Comparison of ENCODE assay signal across 15 mouse cellular contexts in the genomic region with DNA sequence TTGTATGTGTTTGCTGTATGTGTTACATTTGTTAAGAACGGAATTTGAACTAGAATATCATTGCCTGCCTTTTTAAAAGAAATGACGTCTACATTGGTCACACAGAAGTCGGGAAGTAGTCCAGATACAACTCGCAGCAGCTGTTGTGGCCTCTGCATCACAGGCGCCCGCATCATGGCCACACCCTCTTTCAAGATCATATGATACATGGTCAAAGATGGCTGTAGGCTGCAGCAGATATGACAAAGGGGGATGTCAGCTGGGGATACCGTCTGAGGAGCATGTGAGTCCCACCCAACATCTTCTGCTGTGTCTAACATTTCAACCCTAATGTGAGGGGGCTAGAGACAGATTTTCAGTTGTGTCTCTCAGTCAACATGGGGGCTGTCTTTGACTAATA.
"Had no signal": no experiment of that assay in that cellular context is flagged by ENCODE, and none has a peak within 500 bp of the region (broad histone marks: within the 10 kb centered on the region; RNA-seq: fewer than 3 reads in every experiment).

No protein-coding gene starts in this region.

- H3K9me3 ChIP-seq: neural tube, embryonic 13.5 days; neural tube, embryonic 15.5 days; stomach, embryonic 15.5 days had no signal

- H3K4me3 ChIP-seq: neural tube, embryonic 13.5 days; neural tube, embryonic 15.5 days; stomach, embryonic 15.5 days had no signal

- H3K4me2 ChIP-seq: neural tube, embryonic 13.5 days; neural tube, embryonic 15.5 days; stomach, embryonic 15.5 days had no signal

- H3K36me3 ChIP-seq: neural tube, embryonic 13.5 days; neural tube, embryonic 15.5 days; stomach, embryonic 15.5 days had no signal

- H3K4me1 ChIP-seq: stomach, embryonic 15.5 days had no signal

- H3K27ac ChIP-seq: neural tube, embryonic 13.5 days; neural tube, embryonic 15.5 days; stomach, embryonic 15.5 days; stomach, postnatal 0 days had no signal

- DNase-seq: retina, postnatal 1 day; right cerebral cortex, adult 18-20 months; right cerebral cortex, postnatal 25 days; right cerebral cortex, postnatal 4 days; spleen, adult 18-20 months; thymus, adult 18-20 months; thymus, adult 2 months; thymus, postnatal 14 days; thymus, postnatal 25 days; thymus, postnatal 36 days; thymus, postnatal 4 days had no signal
